Mouse (Mus musculus): ENCODE measurements around the gene Gm6614.
"Not testable (repeated sequence)": the region's sequence is repeated elsewhere in the genome, so short reads cannot be mapped to it uniquely, and the experiment has no call there.

The Gm6614 gene

DNA sequence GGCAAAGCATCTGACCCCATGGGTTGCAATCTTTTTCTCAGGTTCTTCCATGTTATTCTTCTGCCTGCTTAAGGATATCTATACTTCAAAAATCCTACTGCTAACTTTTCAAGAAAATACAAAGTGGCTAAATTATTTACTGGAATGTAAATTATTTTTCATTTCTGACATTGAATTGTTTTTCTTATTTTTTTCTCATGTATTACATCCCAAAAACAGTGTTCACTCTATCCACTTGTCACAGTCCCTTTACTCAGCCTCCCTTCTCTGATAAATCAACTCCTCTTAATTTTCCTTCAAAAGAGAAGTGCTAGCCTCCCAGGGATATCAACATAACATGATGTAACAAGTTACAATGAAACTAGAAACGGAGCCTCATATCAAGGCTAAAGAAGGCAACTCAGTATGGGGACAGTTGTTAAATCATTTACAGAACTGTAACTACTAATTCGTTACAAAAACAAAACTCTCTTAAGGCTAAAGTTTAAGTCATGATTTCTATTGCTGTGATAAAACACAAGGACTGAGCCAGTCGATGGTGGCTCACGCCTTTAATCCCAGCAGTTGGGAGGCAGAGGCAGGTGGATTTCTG, at the start of gene Gm6614:
Gene Gm6614 (minus strand): TSS at position 51 of the 592 bp plus-strand sequence.
- no peak for DNase-seq

DNA sequence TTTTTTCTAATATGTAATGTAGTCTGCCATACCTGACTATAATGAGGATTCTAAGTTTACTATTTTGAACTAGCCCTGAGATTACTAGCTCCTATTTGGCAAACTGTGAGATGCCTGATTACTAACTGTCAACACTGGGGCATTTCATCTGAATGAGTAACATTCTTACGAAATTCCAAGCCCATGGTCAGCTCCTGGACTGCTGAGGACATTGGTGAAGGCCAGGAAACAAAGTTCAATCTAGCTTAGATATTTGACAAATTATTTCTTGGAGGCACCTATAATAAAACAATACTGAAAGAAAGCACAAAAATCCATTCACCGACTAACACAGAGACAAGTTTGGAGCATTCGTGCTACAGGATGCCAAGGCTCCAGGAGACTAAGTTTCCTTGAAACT, 47.1 kb upstream of the Gm6614 start:
- not testable (repeated sequence) for DNase-seq

DNA sequence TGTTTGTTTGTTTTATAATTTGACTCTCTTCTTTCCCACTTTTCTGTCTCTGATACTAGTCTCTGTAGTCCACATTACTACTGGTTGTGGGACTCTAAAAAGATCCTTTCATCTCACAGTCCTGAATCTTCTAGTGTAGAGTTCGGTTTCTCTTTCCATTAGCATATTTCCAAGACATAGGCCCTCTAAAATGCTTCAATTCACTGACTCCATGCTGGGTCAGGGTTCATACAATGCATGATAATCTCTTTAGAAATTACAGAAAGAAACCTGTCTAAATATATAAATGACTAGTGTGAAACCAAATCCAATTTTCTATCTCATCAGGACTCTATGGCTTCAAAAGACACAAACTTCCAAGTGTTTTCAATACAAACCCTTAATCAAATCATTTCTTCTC, 36.5 kb upstream of the Gm6614 start:
- no peak for DNase-seq

DNA sequence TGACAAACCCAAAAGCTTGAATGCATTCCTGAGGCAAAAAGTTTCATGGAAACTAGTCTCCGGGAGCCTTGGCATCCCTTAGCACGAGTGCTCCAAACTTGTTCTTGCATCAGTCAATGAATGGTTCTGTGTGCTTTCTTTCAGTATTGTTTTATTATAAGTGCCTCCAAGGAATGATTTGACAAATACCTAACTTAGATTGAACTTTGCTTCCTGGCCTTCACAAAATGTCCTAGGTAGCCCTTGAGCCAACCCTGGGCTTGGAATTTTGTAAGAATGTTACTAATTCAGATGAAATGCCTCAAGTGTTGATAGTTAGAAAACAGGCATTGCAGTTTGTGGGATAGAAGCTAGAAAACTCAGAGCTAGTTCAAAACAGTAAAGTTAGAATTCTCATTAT, 34.5 kb upstream of the Gm6614 start:
- no peak for DNase-seq

DNA sequence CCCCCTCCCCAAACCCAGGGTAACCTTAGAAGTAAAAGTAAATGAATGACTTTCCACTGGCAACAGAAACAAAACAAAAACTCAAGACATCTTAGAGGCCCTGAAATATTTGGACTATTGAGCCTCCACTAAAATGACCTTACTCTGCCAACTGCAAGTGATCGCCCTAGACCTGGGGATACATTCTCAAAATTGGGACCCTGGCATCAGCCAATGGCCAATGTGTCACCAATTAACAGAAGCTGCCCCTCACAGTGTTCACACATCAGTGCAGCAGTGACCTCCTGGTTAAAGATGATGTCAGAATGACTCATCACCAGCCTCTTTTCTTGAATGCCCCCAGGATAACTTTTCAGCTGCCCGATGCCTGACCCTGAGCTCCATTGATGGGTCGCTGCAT, 30.7 kb upstream of the Gm6614 start:
- no peak for DNase-seq

DNA sequence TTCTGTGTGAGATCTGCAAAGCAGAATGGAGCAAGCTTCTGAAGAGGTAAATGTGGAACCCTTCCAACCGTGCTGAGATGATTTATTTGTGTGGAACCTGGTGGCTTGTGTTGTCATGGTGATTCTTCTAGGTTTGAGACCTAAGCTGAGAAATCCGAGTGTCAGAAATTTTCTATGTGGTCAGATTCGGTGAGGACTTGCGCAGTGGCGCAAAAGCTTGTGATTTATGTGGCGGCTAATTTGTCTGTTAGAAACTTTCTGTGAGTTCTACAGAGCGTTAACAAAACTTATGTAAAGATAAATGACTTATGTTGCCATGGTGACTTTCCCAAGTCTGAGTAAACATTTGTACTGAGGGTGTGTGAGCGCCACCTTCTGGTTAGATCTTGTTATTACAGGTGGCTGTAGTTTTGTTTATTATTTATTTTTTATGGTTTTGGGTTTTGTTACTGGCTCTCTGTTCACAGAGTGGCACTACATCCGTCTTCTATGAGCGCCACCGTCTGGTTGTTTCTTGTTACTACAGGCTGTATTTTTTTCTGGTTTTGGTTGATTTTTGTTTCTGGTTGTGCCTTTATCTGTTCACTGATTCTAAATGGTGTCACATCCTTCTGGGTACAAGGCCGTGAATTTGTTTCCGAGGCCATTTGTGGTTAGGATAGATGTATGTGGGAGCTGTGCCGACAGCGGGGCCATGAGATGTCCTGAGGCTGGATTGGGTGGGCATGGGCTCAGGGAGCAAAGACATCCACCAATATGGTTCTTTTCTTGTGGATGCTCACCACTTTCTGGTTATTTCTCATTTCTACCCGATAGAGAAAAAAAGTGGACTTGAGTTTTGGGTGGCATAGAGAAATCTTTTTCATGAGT, 29.3 kb upstream of the Gm6614 start:
- peak; percentile 14 for DNase-seq

DNA sequence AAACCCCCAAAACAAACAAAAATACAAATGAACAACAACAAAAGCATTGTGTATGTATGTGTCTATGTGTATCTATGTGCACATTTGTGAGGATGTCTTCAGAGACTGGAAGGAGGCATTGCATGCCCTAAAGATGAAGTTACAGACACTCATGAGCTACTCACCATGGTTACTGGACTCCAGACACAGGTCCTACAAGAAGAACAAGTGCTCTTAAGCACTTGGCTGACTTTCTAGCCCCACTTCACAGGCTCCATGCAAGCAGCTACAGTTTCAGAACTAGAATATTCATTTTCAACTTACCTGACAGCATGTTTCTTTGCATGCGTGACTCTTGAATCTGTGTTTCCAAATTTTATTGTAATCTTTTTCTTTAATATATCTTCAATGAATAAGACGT, 24.6 kb upstream of the Gm6614 start:
- no peak for DNase-seq

DNA sequence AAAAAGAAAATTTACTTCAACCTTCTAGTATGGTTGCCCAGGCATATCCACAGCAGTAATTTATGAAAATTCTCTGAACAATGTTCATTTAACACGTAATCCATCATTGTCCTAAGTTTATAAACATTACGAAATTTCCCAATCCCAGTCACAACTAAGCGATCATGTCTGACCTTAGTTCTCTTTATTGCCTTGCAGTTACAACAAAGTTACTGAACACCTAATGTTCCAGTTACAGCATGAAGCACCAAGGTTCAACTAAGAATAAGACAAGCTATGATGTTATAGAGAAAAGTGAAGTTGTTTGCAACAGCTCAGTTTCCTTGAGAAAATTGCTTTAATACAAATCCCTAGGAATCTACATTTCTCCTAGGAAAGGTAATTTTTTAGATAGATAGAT, 10.5 kb upstream of the Gm6614 start:
- no peak for DNase-seq

DNA sequence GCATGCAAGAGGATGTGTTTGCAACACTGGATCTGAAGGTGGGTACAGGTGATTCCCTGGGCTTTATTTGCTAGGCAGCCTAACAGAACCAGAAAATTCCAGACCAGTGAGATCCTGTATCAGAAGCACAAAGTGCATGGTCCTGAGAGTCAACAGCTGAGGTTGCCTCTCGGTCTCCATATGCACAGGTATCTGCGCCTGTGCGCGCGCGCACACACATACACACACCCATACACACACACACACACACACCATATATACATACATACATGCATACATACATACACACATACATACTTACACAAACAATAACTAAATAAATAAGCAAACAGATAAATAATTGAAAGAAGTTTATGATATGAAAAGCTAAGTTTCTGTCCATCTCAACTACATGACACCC, 24.4 kb downstream of the Gm6614 start:
- no peak for DNase-seq

DNA sequence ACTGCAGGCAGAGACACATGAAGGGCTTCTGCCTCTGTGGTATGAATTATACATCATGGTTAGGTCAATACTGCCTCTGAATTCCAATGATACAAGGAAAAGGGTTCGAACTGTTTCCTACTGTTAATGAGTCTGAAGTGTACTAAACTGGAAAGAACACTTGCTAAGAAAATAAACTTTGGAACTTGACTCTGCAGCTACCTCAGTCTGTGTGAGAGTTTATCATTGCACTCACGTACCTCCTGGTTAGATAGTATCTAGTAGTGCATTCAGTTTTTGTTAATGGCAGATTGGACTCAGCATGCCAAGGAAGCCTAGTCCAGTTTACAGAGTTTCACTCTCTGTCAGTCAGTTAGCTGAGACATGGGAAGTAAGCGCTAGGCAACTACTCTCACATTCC, 26.6 kb downstream of the Gm6614 start:
- DNase-seq = no peak

DNA sequence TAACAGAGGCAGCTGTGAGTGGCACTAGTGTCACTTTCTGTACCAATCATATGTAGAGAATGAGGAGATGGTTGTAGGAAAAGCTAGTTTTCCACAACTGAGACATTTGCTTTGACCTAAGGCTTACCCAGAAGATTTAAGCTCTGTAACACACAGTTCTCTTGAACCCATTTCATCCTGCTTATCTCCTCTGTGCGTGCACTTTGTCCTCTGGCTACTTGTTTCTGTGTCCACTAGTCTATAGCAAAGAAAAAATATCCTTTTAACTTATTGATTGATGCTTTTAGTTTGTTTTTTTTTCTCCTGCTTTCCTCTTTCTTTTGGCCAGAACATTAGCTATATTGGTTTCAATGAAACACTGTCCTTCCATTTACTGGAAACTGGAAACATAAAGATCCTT, 48.8 kb downstream of the Gm6614 start:
- no peak for DNase-seq

DNA sequence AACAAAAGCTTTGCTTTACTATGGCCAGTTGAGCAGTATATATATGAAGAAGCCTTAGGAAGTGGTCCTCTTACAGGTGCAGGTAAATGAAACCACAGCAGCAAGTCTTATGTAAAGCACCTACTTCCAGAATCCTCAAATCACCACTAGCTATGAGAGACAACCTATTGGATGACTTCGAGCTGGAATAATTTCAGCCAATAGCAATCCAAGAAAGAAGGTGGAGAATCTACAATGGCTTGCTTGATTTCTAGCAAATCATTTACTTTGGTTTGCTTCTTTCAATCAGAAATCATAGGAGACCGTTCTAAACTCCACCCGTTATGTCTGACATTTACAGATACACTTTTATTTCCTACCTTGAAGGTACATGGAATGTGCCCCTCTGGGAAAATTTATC, 49.4 kb downstream of the Gm6614 start:
- DNase-seq = no peak

DNA sequence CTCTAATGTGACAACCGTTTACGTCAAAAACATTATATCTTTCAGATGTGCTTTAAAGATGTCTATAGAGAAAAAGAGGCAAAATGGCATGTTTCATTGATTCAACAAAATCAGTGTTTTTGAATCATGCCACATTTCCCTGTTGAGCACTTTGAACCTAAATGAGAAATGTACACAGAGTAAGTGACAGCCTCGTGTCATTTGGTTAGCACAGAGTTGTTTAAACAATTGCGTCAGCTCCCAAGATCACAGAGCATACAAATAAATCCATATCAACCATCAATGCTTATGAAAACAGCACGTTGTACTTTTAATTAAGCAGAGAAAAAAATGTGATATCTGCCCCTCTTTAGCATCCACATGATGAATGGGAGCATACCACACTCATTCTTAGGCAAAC, 50.7 kb downstream of the Gm6614 start:
- no peak for DNase-seq

DNA sequence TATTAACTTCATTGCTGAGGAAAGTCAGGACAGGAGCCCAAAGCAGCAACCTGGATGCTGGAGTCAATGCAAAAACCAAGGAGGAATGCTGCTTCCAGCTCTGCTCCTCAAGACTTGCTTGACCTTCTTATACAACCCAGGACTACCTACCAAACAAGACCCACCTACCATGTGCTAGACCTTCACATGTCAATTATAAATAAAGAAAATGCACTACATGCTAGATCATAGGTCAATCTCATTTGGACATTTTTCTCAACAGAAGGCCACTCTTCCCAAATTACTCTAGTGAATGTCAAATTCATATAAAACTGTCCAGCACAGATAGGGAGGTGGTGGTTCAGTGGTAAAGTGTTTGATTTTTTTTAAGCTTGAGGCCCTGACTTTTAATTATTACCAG, 64.4 kb downstream of the Gm6614 start, which contains the start of gene Slco1a1:
Gene Slco1a1 (minus strand): TSS at position 101 of the 400 bp plus-strand sequence.
- no peak for DNase-seq

DNA sequence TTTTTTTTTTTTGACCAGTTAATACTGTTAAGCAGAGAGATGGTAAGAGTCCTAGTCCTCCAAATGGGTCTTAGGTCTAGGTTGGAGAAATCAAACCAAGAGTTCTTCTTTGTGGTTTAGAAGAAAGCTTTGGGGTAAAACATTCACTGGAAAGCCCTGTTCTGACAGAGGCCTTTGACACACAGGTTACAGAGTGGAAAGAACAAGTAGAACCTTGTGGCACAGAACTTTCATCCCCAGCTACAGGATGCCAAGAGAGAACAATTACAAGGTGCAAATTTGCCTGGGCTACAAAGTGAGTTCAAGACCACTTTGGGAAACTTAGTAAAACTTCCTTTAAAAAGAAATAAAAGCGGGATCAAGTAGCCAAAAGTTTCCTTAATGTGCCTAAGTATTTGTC, 70.8 kb downstream of the Gm6614 start:
- no peak for DNase-seq

Data from layer of hippocampus, adult 9-11 months (tissue).